Mouse (Mus musculus) ES-Bruce4 (cell line): Measurements from ENCODE around the gene Itga9. TPM values are rescaled to one million over a fixed set of nuclear protein-coding genes. Genes with fewer than 3 reads are reported as not detected.

Experiments
- H3K27ac ChIP-seq: 2 replicates; pipeline ENCODE4 v1.5.1; 2012; ENCODE audit warnings: low read length, inconsistent platforms; ENCODE audit not compliant: insufficient read depth
- H3K27me3 ChIP-seq: 2 replicates; pipeline ENCODE4 v1.6.1; 2012; ENCODE audit warnings: mild to moderate bottlenecking, low read length, inconsistent platforms; ENCODE audit not compliant: control insufficient read depth, poor library complexity, insufficient read depth, severe bottlenecking
- H3K36me3 ChIP-seq: 2 replicates; pipeline ENCODE4 v1.6.1; 2012; ENCODE audit warnings: inconsistent platforms, mild to moderate bottlenecking, low read length, moderate library complexity; ENCODE audit not compliant: control insufficient read depth, poor library complexity, insufficient read depth, severe bottlenecking
- H3K4me1 ChIP-seq: one replicate; pipeline ENCODE4 v1.8.1; 2011; ENCODE audit warnings: low read length; ENCODE audit not compliant: control insufficient read depth, insufficient read depth
- H3K4me3 ChIP-seq: 2 replicates; pipeline ENCODE4 v1.5.1; 2011; ENCODE audit warnings: low read depth, mild to moderate bottlenecking, low read length
- H3K9ac ChIP-seq: 2 replicates; pipeline ENCODE4 v1.6.1; 2012; ENCODE audit warnings: low read depth, mild to moderate bottlenecking, inconsistent platforms; ENCODE audit not compliant: poor library complexity, severe bottlenecking
- H3K9me3 ChIP-seq: replicated peaks from 2 replicates; pipeline ENCODE4 v1.6.1; 2012; ENCODE audit warnings: mild to moderate bottlenecking, low read length, inconsistent platforms; ENCODE audit not compliant: control insufficient read depth, poor library complexity, insufficient read depth, severe bottlenecking
- CTCF ChIP-seq: IDR thresholded peaks from one replicate; pipeline ENCODE4 v1.8.1; 2011; ENCODE audit warnings: low read depth, low read length
- EP300 ChIP-seq: IDR thresholded peaks from 2 replicates; pipeline ENCODE4 v1.6.1; 2011; ENCODE audit warnings: low read depth, low read length; ENCODE audit not compliant: insufficient read depth
- POLR2A ChIP-seq: IDR thresholded peaks from one replicate; pipeline ENCODE4 v1.8.1; 2011; ENCODE audit warnings: low read length; ENCODE audit not compliant: insufficient read depth
- polyA plus RNA-seq: library from polyadenylated mRNA; stranded (reverse); fragments of >200 nt; gene quantifications from 2 replicates; pipeline ENCODE4 v1.2.4, GENCODE M21; 2011; ENCODE audit warnings: low read depth; ENCODE audit not compliant: missing spikeins, insufficient read depth, insufficient read length

Gene Itga9
- polyA plus RNA-seq, 1 experiment: 5.2 TPM

- Histone ChIP-seq H3K4me1 (no peaks in the 10 kb centered on the region), H3K4me3 (no peak overlapping the region), H3K27me3 (no peaks in the 10 kb centered on the region), H3K9me3 (no peaks in the 10 kb centered on the region), H3K27ac (no peak overlapping the region), H3K9ac (no peak overlapping the region), H3K36me3 (no peaks in the 10 kb centered on the region)
- no peak for TF ChIP-seq POLR2A
- no peak for TF ChIP-seq EP300
- TF ChIP-seq CTCF: no peak
Observed at GRCm38 (mm10) chr9:118713515-118713914, 107.0 kb downstream of the Itga9 start.

- Histone ChIP-seq H3K4me3 (no peak overlapping the region), H3K27me3 (no peaks in the 10 kb centered on the region), H3K9ac (no peak overlapping the region), H3K27ac (no peak overlapping the region), H3K9me3 (no peaks in the 10 kb centered on the region), H3K4me1 (no peaks in the 10 kb centered on the region), H3K36me3 (no peaks in the 10 kb centered on the region)
- TF ChIP-seq CTCF: no peak
- TF ChIP-seq POLR2A: no peak
- TF ChIP-seq EP300: no peak
Observed at GRCm38 (mm10) chr9:118714536-118714935, 108.0 kb downstream of the Itga9 start.

GRCm38 (mm10) chr9:118715971-118716628 is 109.6 kb downstream of the Itga9 start:
- Histone ChIP-seq H3K4me3 (no peak overlapping the region), H3K4me1 (no peaks in the 10 kb centered on the region), H3K9me3 (no peaks in the 10 kb centered on the region), H3K27me3 (no peaks in the 10 kb centered on the region), H3K9ac (no peak overlapping the region), H3K27ac (no peak overlapping the region), H3K36me3 (no peaks in the 10 kb centered on the region)
- TF ChIP-seq EP300 (no peak), POLR2A (no peak), CTCF (no peak)

- Histone ChIP-seq H3K9me3 (no peaks in the 10 kb centered on the region), H3K27ac (no peak overlapping the region), H3K4me1 (no peaks in the 10 kb centered on the region), H3K4me3 (no peak overlapping the region), H3K9ac (no peak overlapping the region), H3K27me3 (no peaks in the 10 kb centered on the region), H3K36me3 (no peaks in the 10 kb centered on the region)
- no peak for TF ChIP-seq CTCF
- TF ChIP-seq EP300: no peak
- no peak for TF ChIP-seq POLR2A
Observed at GRCm38 (mm10) chr9:118717436-118717835, 110.9 kb downstream of the Itga9 start.

GRCm38 (mm10) chr9:118718511-118718910 is 112.0 kb downstream of the Itga9 start:
- H3K4me1 ChIP-seq: no peaks in the 10 kb centered on the region
- H3K9me3 ChIP-seq: no peaks in the 10 kb centered on the region
- TF ChIP-seq CTCF (no peak), EP300 (no peak), POLR2A (no peak)
- no peak overlapping the region for H3K27ac ChIP-seq
- no peak overlapping the region for H3K4me3 ChIP-seq
- no peaks in the 10 kb centered on the region for H3K36me3 ChIP-seq
- no peaks in the 10 kb centered on the region for H3K27me3 ChIP-seq
- no peak overlapping the region for H3K9ac ChIP-seq

GRCm38 (mm10) chr9:118721056-118721455 is 114.6 kb downstream of the Itga9 start:
- Histone ChIP-seq H3K27me3 (no peaks in the 10 kb centered on the region), H3K4me3 (no peak overlapping the region), H3K36me3 (no peaks in the 10 kb centered on the region), H3K4me1 (no peaks in the 10 kb centered on the region), H3K9ac (no peak overlapping the region), H3K9me3 (no peaks in the 10 kb centered on the region), H3K27ac (no peak overlapping the region)
- TF ChIP-seq CTCF (no peak), EP300 (no peak), POLR2A (no peak)
